Mouse (Mus musculus) kidney, adult 18-20 months (tissue): ENCODE measurements around the gene 1810010D01Rik.

Experiments
- DNase-seq: peaks from one replicate; pipeline ENCODE4 v3.0.0; 2021

The 1810010D01Rik gene

GRCm38 (mm10) chr7:145208006-145208405 is at the start of gene 1810010D01Rik:
1810010D01Rik (minus strand) TSS chr7:145208119.
- no peak for DNase-seq

- DNase-seq, result no peak
These were observed 48.2 kb upstream of the 1810010D01Rik start for GRCm38 (mm10) chr7:145256092-145256491.

- DNase-seq, result no peak
These were observed 46.2 kb upstream of the 1810010D01Rik start for GRCm38 (mm10) chr7:145253986-145254630.

- DNase-seq, result peak; percentile 79
These were observed 45.0 kb upstream of the 1810010D01Rik start for GRCm38 (mm10) chr7:145252715-145253476.

- no peak for DNase-seq
These were observed 42.3 kb upstream of the 1810010D01Rik start for GRCm38 (mm10) chr7:145250225-145250624.

- DNase-seq, result no peak
These were observed 41.0 kb upstream of the 1810010D01Rik start for GRCm38 (mm10) chr7:145248911-145249310.

- peak; percentile 91 for DNase-seq
These were observed 35.2 kb upstream of the 1810010D01Rik start for GRCm38 (mm10) chr7:145242851-145243712.

GRCm38 (mm10) chr7:145242028-145242427 is 34.1 kb upstream of the 1810010D01Rik start:
- DNase-seq, result peak; percentile 86

- DNase-seq, result peak; percentile 13
These were observed 33.0 kb upstream of the 1810010D01Rik start for GRCm38 (mm10) chr7:145240929-145241328.

GRCm38 (mm10) chr7:145239736-145240505 is 32.0 kb upstream of the 1810010D01Rik start:
- DNase-seq, result peak; percentile 70

- DNase-seq, result peak; percentile 58
These were observed 31.2 kb upstream of the 1810010D01Rik start for GRCm38 (mm10) chr7:145239145-145239544.

GRCm38 (mm10) chr7:145234841-145235790 is 27.2 kb upstream of the 1810010D01Rik start:
- DNase-seq, result peak; percentile 80

- DNase-seq, result peak; percentile 91
These were observed 23.7 kb upstream of the 1810010D01Rik start for GRCm38 (mm10) chr7:145231659-145232058.

- DNase-seq, result no peak
These were observed 18.7 kb upstream of the 1810010D01Rik start for GRCm38 (mm10) chr7:145226641-145227040.

GRCm38 (mm10) chr7:145225626-145226025 is 17.7 kb upstream of the 1810010D01Rik start:
- DNase-seq, result peak; percentile 69

- peak; percentile 67 for DNase-seq
These were observed 14.1 kb upstream of the 1810010D01Rik start for GRCm38 (mm10) chr7:145221841-145222689.

GRCm38 (mm10) chr7:145221346-145221745 is 13.4 kb upstream of the 1810010D01Rik start:
- DNase-seq, result no peak

- DNase-seq, result no peak
These were observed 11.5 kb upstream of the 1810010D01Rik start for GRCm38 (mm10) chr7:145219420-145219831.

GRCm38 (mm10) chr7:145216591-145216990 is 8.7 kb upstream of the 1810010D01Rik start:
- DNase-seq, result no peak

GRCm38 (mm10) chr7:145215476-145215875 is 7.6 kb upstream of the 1810010D01Rik start:
- DNase-seq, result no peak
